Mouse (Mus musculus): ENCODE measurements around the gene Cd109. TPM values are rescaled to one million over a fixed set of nuclear protein-coding genes. Genes with fewer than 3 reads are reported as not detected.

The Cd109 gene
- polyA plus RNA-seq, 1 experiment: 4.1 TPM

- no peak for TF ChIP-seq POLR2A (IDR thresholded peaks at IDR 0.05; ENCODE audit: borderline replicate concordance, low read depth, low read length)
- no peak for TF ChIP-seq CTCF (IDR thresholded peaks at IDR 0.05; ENCODE audit: low read depth, low read length)
- H3K4me3 ChIP-seq (ENCODE audit: insufficient read depth, low read length): no peak overlapping the region
- no peaks in the 10 kb centered on the region for H3K4me1 ChIP-seq (ENCODE audit: control insufficient read depth, insufficient read depth, low read length)
- H3K27ac ChIP-seq (ENCODE audit: insufficient read depth, low read depth, low read length): no peak overlapping the region
Observed at GRCm38 (mm10) chr9:78702509-78703239, 87.3 kb downstream of the Cd109 start.

DNA sequence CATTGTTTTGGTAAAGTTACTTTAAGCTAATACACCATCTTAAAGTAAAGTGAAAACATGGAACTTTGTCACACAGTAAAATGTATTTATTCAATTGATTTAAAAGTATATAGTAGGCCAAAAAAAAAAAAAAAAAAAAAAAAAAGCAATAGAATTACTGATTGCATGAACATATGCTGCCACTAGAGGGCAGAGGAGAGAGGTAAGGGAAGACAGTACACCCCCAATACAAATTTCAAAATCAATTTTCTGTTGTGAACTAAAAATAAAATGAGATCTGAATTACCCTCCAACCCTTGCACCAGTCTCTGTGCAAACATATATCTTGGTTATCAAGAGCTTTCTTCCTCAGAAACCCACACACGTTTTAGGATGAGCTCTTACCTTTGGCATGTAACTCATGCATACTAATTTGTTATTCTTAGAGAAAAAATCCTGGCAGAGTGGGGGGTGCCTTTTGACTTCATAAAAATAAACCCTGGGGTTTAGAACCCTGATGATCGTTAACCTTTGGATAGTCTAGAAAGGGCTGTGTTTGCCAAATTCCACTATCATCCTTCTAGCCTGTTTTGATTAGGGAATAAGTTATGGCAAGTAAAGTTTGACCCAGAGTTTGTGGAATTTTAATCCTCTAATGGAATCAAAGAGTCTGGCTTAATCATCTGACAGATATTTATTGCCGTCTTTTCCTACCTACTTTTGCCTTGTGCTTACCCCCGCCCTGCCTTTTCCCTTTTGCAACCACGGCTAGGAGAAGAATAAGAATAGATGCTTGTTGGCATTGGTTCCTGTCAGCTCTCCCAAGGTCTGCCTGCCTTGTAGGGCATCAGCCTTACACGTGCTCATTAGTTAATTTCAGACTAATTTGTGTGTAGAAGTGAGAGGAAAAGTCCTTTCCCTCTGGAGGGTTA lies 105.8 kb downstream of the Cd109 start:
- TF ChIP-seq POLR2A (IDR thresholded peaks at IDR 0.05; ENCODE audit: borderline replicate concordance, low read depth, low read length): no peak
- H3K4me1 ChIP-seq (ENCODE audit: control insufficient read depth, insufficient read depth, low read length): no peaks in the 10 kb centered on the region
- H3K4me3 ChIP-seq (ENCODE audit: insufficient read depth, low read length): no peak overlapping the region
- H3K27ac ChIP-seq (ENCODE audit: insufficient read depth, low read depth, low read length): no peak overlapping the region

- H3K4me1 ChIP-seq (ENCODE audit: control insufficient read depth, insufficient read depth, low read length): no peaks in the 10 kb centered on the region
- TF ChIP-seq POLR2A (IDR thresholded peaks at IDR 0.05; ENCODE audit: borderline replicate concordance, low read depth, low read length) (no peak), CTCF (IDR thresholded peaks at IDR 0.05; ENCODE audit: low read depth, low read length) (no peak)
- no peak overlapping the region for H3K27ac ChIP-seq (ENCODE audit: insufficient read depth, low read depth, low read length)
- H3K4me3 ChIP-seq (ENCODE audit: insufficient read depth, low read length): no peak overlapping the region
Observed at GRCm38 (mm10) chr9:78731931-78732330, 116.6 kb downstream of the Cd109 start.

DNA sequence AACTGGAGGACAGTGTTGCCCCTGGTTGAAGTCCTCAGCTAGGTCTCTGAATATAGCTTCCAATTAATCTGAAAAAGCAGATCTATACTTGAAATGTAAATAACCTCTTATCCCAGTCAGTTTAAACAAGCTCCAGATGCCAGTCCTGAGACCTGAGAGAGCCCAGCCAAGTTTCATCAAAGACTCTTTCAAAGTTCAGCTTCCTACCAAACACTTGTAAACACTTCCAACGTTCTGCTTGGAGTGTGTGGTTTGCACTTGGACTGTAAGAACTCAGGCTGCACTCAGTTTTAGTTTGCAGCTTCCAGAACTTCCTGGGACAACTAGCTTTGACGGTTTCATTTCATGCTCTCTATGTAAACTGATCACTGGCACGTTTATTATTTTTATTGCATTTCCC lies 120.2 kb downstream of the Cd109 start:
- Histone ChIP-seq H3K4me1 (ENCODE audit: control insufficient read depth, insufficient read depth, low read length) (no peaks in the 10 kb centered on the region), H3K4me3 (ENCODE audit: insufficient read depth, low read length) (no peak overlapping the region), H3K27ac (ENCODE audit: insufficient read depth, low read depth, low read length) (no peak overlapping the region)
- no peak for TF ChIP-seq CTCF (IDR thresholded peaks at IDR 0.05; ENCODE audit: low read depth, low read length)
- TF ChIP-seq POLR2A (IDR thresholded peaks at IDR 0.05; ENCODE audit: borderline replicate concordance, low read depth, low read length): no peak

DNA sequence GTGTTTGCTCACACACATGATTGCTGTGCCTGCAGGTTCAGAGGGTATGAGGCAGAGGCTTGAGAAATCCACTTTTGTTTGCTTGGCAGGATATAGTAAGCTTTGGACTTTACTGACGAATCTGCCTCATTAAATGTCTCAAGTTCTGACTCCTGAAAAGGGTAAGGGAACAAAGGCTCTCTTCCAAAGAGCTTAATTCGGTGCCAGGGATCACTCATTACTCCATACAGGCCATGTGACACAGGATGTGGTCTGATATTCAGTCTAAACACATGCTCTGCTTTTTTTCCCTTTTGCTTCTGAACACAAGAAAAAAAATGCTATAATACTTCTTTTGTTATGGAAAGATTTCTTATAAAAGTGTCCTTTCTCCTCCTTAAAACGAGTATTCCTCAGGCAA lies 126.7 kb downstream of the Cd109 start:
- H3K4me1 ChIP-seq (ENCODE audit: control insufficient read depth, insufficient read depth, low read length): no peaks in the 10 kb centered on the region
- no peak for TF ChIP-seq CTCF (IDR thresholded peaks at IDR 0.05; ENCODE audit: low read depth, low read length)
- no peak for TF ChIP-seq POLR2A (IDR thresholded peaks at IDR 0.05; ENCODE audit: borderline replicate concordance, low read depth, low read length)
- H3K27ac ChIP-seq (ENCODE audit: insufficient read depth, low read depth, low read length): no peak overlapping the region
- no peak overlapping the region for H3K4me3 ChIP-seq (ENCODE audit: insufficient read depth, low read length)

- no peaks in the 10 kb centered on the region for H3K4me1 ChIP-seq (ENCODE audit: control insufficient read depth, insufficient read depth, low read length)
- no peak overlapping the region for H3K27ac ChIP-seq (ENCODE audit: insufficient read depth, low read depth, low read length)
- TF ChIP-seq POLR2A (IDR thresholded peaks at IDR 0.05; ENCODE audit: borderline replicate concordance, low read depth, low read length) (no peak), CTCF (IDR thresholded peaks at IDR 0.05; ENCODE audit: low read depth, low read length) (no peak)
- H3K4me3 ChIP-seq (ENCODE audit: insufficient read depth, low read length): no peak overlapping the region
Observed at GRCm38 (mm10) chr9:78750246-78750645, 134.9 kb downstream of the Cd109 start.

Other genes with a start within 250 kb of the Cd109 start
- not detected in 2 replicates for gene Dppa5a, start 247.4 kb upstream of the Cd109 start, polyA plus RNA-seq (2012; ENCODE audit: insufficient read depth, insufficient read length, missing spikeins)
- not detected in 2 replicates for gene Ooep, start 236.8 kb upstream of the Cd109 start, polyA plus RNA-seq (2012; ENCODE audit: insufficient read depth, insufficient read length, missing spikeins)
- gene Ddx43, start 219.8 kb upstream of the Cd109 start, polyA plus RNA-seq (2012; ENCODE audit: insufficient read depth, insufficient read length, missing spikeins): 0.25 TPM in 1 of 2 replicates, not detected in the other
- 8.0 and 9.9 TPM in 2 replicates for gene Cgas, start 172.3 kb upstream of the Cd109 start, polyA plus RNA-seq (2012; ENCODE audit: insufficient read depth, insufficient read length, missing spikeins)
- 15.3 and 20.6 TPM in 2 replicates for gene Mto1, start 167.3 kb upstream of the Cd109 start, polyA plus RNA-seq (2012; ENCODE audit: insufficient read depth, insufficient read length, missing spikeins)
- not detected in 2 replicates for gene Gm17324, start 166.8 kb upstream of the Cd109 start, polyA plus RNA-seq (2012; ENCODE audit: insufficient read depth, insufficient read length, missing spikeins)
- gene Eef1a1, start 126.4 kb upstream of the Cd109 start, polyA plus RNA-seq (2012; ENCODE audit: insufficient read depth, insufficient read length, missing spikeins): 5,836 and 6,850 TPM in 2 replicates
- 44.2 and 46.5 TPM in 2 replicates for gene Slc17a5, start 27.5 kb upstream of the Cd109 start, polyA plus RNA-seq (2012; ENCODE audit: insufficient read depth, insufficient read length, missing spikeins)